Mouse (Mus musculus): ENCODE data around the gene Slc31a2. TPM values are rescaled to one million over a fixed set of nuclear protein-coding genes. Genes with fewer than 3 reads are reported as not detected.

The Slc31a2 gene
- polyA plus RNA-seq, 1 experiment from 2014 or later, result 18.7 TPM

GRCm38 (mm10) chr4:62302795-62303194 lies 40.4 kb downstream of the Slc31a2 start:
- H3K36me3 ChIP-seq (ENCODE audit: control insufficient read depth, insufficient read depth, low read length), result peaks cover 34% of the 10 kb centered on the region
- H3K4me2 ChIP-seq (ENCODE audit: low read length), result no peak overlapping the region
- ATAC-seq, result no peak
- H3K4me1 ChIP-seq (ENCODE audit: control insufficient read depth, insufficient read depth, low read length), result no peaks in the 10 kb centered on the region
- no peak overlapping the region for H3K9ac ChIP-seq (ENCODE audit: low read depth, low read length)
- WGBS, result 68% methylated on average over 2 of the region's 2 CpGs
- H3K27me3 ChIP-seq (ENCODE audit: control insufficient read depth, insufficient read depth, low read depth, low read length), result no peaks in the 10 kb centered on the region
- H3K27ac ChIP-seq (ENCODE audit: low read length), result no peak overlapping the region
- H3K9me3 ChIP-seq (replicated peaks; ENCODE audit: control insufficient read depth, low read length, poor library complexity, severe bottlenecking), result no peaks in the 10 kb centered on the region
- H3K4me3 ChIP-seq (ENCODE audit: low read depth, low read length), result no peak overlapping the region

- ATAC-seq, result no peak
- peaks cover 33% of the 10 kb centered on the region for H3K36me3 ChIP-seq (ENCODE audit: control insufficient read depth, insufficient read depth, low read length)
- no peak overlapping the region for H3K27ac ChIP-seq (ENCODE audit: low read length)
- H3K27me3 ChIP-seq (ENCODE audit: control insufficient read depth, insufficient read depth, low read depth, low read length), result no peaks in the 10 kb centered on the region
- H3K4me1 ChIP-seq (ENCODE audit: control insufficient read depth, insufficient read depth, low read length), result no peaks in the 10 kb centered on the region
- H3K4me3 ChIP-seq (ENCODE audit: low read depth, low read length), result no peak overlapping the region
- H3K9me3 ChIP-seq (replicated peaks; ENCODE audit: control insufficient read depth, low read length, poor library complexity, severe bottlenecking), result no peaks in the 10 kb centered on the region
- no peak overlapping the region for H3K9ac ChIP-seq (ENCODE audit: low read depth, low read length)
- whole genome bisulfite sequencing, result 94% methylated on average over 1 of the region's 1 CpGs
- H3K4me2 ChIP-seq (ENCODE audit: low read length), result no peak overlapping the region
Observed at GRCm38 (mm10) chr4:62303288-62303687, 40.9 kb downstream of the Slc31a2 start.

GRCm38 (mm10) chr4:62306301-62306700 lies 43.9 kb downstream of the Slc31a2 start:
- no peak overlapping the region for H3K27ac ChIP-seq (ENCODE audit: low read length)
- H3K27me3 ChIP-seq (ENCODE audit: control insufficient read depth, insufficient read depth, low read depth, low read length), result no peaks in the 10 kb centered on the region
- no peak for ATAC-seq
- peaks cover 23% of the 10 kb centered on the region for H3K36me3 ChIP-seq (ENCODE audit: control insufficient read depth, insufficient read depth, low read length)
- H3K9ac ChIP-seq (ENCODE audit: low read depth, low read length), result no peak overlapping the region
- WGBS, result 98% methylated on average over 1 of the region's 1 CpGs
- no peaks in the 10 kb centered on the region for H3K9me3 ChIP-seq (replicated peaks; ENCODE audit: control insufficient read depth, low read length, poor library complexity, severe bottlenecking)
- no peak overlapping the region for H3K4me3 ChIP-seq (ENCODE audit: low read depth, low read length)
- no peaks in the 10 kb centered on the region for H3K4me1 ChIP-seq (ENCODE audit: control insufficient read depth, insufficient read depth, low read length)
- no peak overlapping the region for H3K4me2 ChIP-seq (ENCODE audit: low read length)

- no peak overlapping the region for H3K4me3 ChIP-seq (ENCODE audit: low read depth, low read length)
- 84% methylated on average over 4 of the region's 4 CpGs for WGBS
- no peak overlapping the region for H3K27ac ChIP-seq (ENCODE audit: low read length)
- H3K4me1 ChIP-seq (ENCODE audit: control insufficient read depth, insufficient read depth, low read length), result no peaks in the 10 kb centered on the region
- H3K27me3 ChIP-seq (ENCODE audit: control insufficient read depth, insufficient read depth, low read depth, low read length), result no peaks in the 10 kb centered on the region
- no peaks in the 10 kb centered on the region for H3K9me3 ChIP-seq (replicated peaks; ENCODE audit: control insufficient read depth, low read length, poor library complexity, severe bottlenecking)
- peaks cover 18% of the 10 kb centered on the region for H3K36me3 ChIP-seq (ENCODE audit: control insufficient read depth, insufficient read depth, low read length)
- H3K9ac ChIP-seq (ENCODE audit: low read depth, low read length), result no peak overlapping the region
- no peak for ATAC-seq
- no peak overlapping the region for H3K4me2 ChIP-seq (ENCODE audit: low read length)
Observed at GRCm38 (mm10) chr4:62306840-62307239, 44.5 kb downstream of the Slc31a2 start.

- H3K9ac ChIP-seq (ENCODE audit: low read depth, low read length), result no peak overlapping the region
- H3K36me3 ChIP-seq (ENCODE audit: control insufficient read depth, insufficient read depth, low read length), result peaks cover 16% of the 10 kb centered on the region
- H3K9me3 ChIP-seq (replicated peaks; ENCODE audit: control insufficient read depth, low read length, poor library complexity, severe bottlenecking), result no peaks in the 10 kb centered on the region
- no peaks in the 10 kb centered on the region for H3K4me1 ChIP-seq (ENCODE audit: control insufficient read depth, insufficient read depth, low read length)
- no peak overlapping the region for H3K4me2 ChIP-seq (ENCODE audit: low read length)
- no peaks in the 10 kb centered on the region for H3K27me3 ChIP-seq (ENCODE audit: control insufficient read depth, insufficient read depth, low read depth, low read length)
- no peak for ATAC-seq
- H3K4me3 ChIP-seq (ENCODE audit: low read depth, low read length), result no peak overlapping the region
- H3K27ac ChIP-seq (ENCODE audit: low read length), result no peak overlapping the region
Observed at GRCm38 (mm10) chr4:62308406-62308805, 46.0 kb downstream of the Slc31a2 start.

GRCm38 (mm10) chr4:62312821-62313220 lies 50.5 kb downstream of the Slc31a2 start:
- Histone ChIP-seq H3K9ac (ENCODE audit: low read depth, low read length) (no peak overlapping the region), H3K36me3 (ENCODE audit: control insufficient read depth, insufficient read depth, low read length) (peaks cover 15% of the 10 kb centered on the region), H3K4me2 (ENCODE audit: low read length) (no peak overlapping the region), H3K9me3 (replicated peaks; ENCODE audit: control insufficient read depth, low read length, poor library complexity, severe bottlenecking) (no peaks in the 10 kb centered on the region), H3K27me3 (ENCODE audit: control insufficient read depth, insufficient read depth, low read depth, low read length) (no peaks in the 10 kb centered on the region), H3K27ac (ENCODE audit: low read length) (no peak overlapping the region), H3K4me3 (ENCODE audit: low read depth, low read length) (no peak overlapping the region), H3K4me1 (ENCODE audit: control insufficient read depth, insufficient read depth, low read length) (no peaks in the 10 kb centered on the region)
- 92% methylated on average over 2 of the region's 2 CpGs for WGBS
- no peak for ATAC-seq

- H3K27me3 ChIP-seq (ENCODE audit: control insufficient read depth, insufficient read depth, low read depth, low read length), result no peaks in the 10 kb centered on the region
- no peak overlapping the region for H3K9ac ChIP-seq (ENCODE audit: low read depth, low read length)
- WGBS, result 90% methylated on average over 9 of the region's 9 CpGs
- H3K4me3 ChIP-seq (ENCODE audit: low read depth, low read length), result no peak overlapping the region
- H3K36me3 ChIP-seq (ENCODE audit: control insufficient read depth, insufficient read depth, low read length), result peaks cover 12% of the 10 kb centered on the region
- H3K9me3 ChIP-seq (replicated peaks; ENCODE audit: control insufficient read depth, low read length, poor library complexity, severe bottlenecking), result no peaks in the 10 kb centered on the region
- ATAC-seq, result no peak
- no peak overlapping the region for H3K4me2 ChIP-seq (ENCODE audit: low read length)
- H3K4me1 ChIP-seq (ENCODE audit: control insufficient read depth, insufficient read depth, low read length), result no peaks in the 10 kb centered on the region
- no peak overlapping the region for H3K27ac ChIP-seq (ENCODE audit: low read length)
Observed at GRCm38 (mm10) chr4:62313641-62314211, 51.4 kb downstream of the Slc31a2 start.

- WGBS, result 81% methylated on average over 3 of the region's 3 CpGs
- ATAC-seq, result no peak
- peaks cover 18% of the 10 kb centered on the region for H3K36me3 ChIP-seq (ENCODE audit: control insufficient read depth, insufficient read depth, low read length)
Observed at GRCm38 (mm10) chr4:62314516-62314915, 52.2 kb downstream of the Slc31a2 start.

GRCm38 (mm10) chr4:62316456-62316855 lies 54.1 kb downstream of the Slc31a2 start:
- ATAC-seq, result no peak
- Histone ChIP-seq H3K4me3 (ENCODE audit: low read depth, low read length) (no peak overlapping the region), H3K9ac (ENCODE audit: low read depth, low read length) (no peak overlapping the region), H3K36me3 (ENCODE audit: control insufficient read depth, insufficient read depth, low read length) (peaks cover 25% of the 10 kb centered on the region), H3K9me3 (replicated peaks; ENCODE audit: control insufficient read depth, low read length, poor library complexity, severe bottlenecking) (no peaks in the 10 kb centered on the region), H3K4me1 (ENCODE audit: control insufficient read depth, insufficient read depth, low read length) (no peaks in the 10 kb centered on the region), H3K27me3 (ENCODE audit: control insufficient read depth, insufficient read depth, low read depth, low read length) (no peaks in the 10 kb centered on the region), H3K27ac (ENCODE audit: low read length) (no peak overlapping the region), H3K4me2 (ENCODE audit: low read length) (no peak overlapping the region)
- 84% methylated on average over 2 of the region's 2 CpGs for WGBS

More at GRCm38 (mm10) chr4:62314516-62314915, 52.2 kb downstream of the Slc31a2 start:
- no peak overlapping the region for H3K4me3 ChIP-seq (ENCODE audit: low read depth, low read length)
- no peaks in the 10 kb centered on the region for H3K4me1 ChIP-seq (ENCODE audit: control insufficient read depth, insufficient read depth, low read length)
- H3K9ac ChIP-seq (ENCODE audit: low read depth, low read length), result no peak overlapping the region
- no peak overlapping the region for H3K4me2 ChIP-seq (ENCODE audit: low read length)
- no peak overlapping the region for H3K27ac ChIP-seq (ENCODE audit: low read length)
- H3K27me3 ChIP-seq (ENCODE audit: control insufficient read depth, insufficient read depth, low read depth, low read length), result no peaks in the 10 kb centered on the region
- no peaks in the 10 kb centered on the region for H3K9me3 ChIP-seq (replicated peaks; ENCODE audit: control insufficient read depth, low read length, poor library complexity, severe bottlenecking)

All from midbrain, embryonic 16.5 days (tissue).